Mouse (Mus musculus): Measurements from ENCODE around the gene Adgrl2. TPM values are rescaled to one million over a fixed set of nuclear protein-coding genes. Genes with fewer than 3 reads are reported as not detected.

Gene Adgrl2
- polyA plus RNA-seq, 1 experiment from 2014 or later, result 83.2 TPM

DNA sequence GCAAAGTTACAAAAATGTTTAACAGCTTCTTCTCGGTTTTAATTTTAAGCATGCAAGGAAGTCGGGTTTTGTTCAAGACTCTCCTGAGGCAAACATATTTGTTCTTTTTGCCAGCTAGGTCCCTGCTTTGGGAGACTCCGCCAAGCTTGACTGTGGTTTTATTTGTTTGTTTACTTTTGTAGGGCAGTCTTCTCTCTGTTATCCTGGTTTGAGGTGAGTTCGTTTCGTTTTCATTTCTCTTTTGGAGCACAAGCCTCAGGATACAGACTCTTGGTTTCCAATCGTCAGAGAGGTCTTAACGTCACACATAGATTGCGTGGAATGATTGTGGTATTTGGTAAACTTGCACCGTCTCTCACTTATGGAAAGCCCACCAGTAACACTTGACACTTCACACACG is 8.3 kb upstream of the Adgrl2 start:
- H3K4me1 ChIP-seq (ENCODE audit: insufficient read depth), result no peaks in the 10 kb centered on the region
- no peak overlapping the region for H3K27ac ChIP-seq (ENCODE audit: low read depth)
- H3K27me3 ChIP-seq (ENCODE audit: insufficient read depth, low read length), result no peaks in the 10 kb centered on the region
- no peaks in the 10 kb centered on the region for H3K9me3 ChIP-seq (ENCODE audit: low read depth, low read length)
- H3K36me3 ChIP-seq (ENCODE audit: insufficient read depth), result no peaks in the 10 kb centered on the region
- WGBS, result 35% methylated on average over 10 of the region's 10 CpGs
- DNase-seq (no peak), ATAC-seq (ENCODE audit: insufficient read depth) (no peak)
- TF ChIP-seq CTCF (IDR thresholded peaks at IDR 0.05; ENCODE audit: low read depth), result no peak
- H3K4me3 ChIP-seq (ENCODE audit: low read depth, low read length), result no peak overlapping the region
- H3K9ac ChIP-seq, result no peak overlapping the region
- no peak overlapping the region for H3K4me2 ChIP-seq

DNA sequence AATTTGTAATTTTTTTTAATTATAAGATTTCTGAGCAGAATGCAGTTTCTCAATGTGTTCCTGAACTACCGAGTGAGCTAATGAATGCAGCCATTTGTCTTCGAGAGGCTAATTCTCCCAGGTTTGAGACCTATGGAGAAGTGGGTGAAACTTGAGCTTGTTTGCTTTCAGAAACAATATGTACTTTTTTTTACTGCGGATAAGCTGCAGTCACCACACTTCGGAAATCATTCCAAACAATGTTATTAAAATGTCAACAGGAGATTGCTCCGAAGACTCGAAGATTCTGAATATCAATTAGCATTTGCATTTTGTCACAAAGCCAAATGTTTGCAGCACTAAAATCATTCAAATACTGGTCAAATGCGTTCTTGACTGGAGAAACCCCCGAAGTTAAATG is 701 bp upstream of the Adgrl2 start:
- peak; percentile 64 for DNase-seq
- no peak for ATAC-seq (ENCODE audit: insufficient read depth)
- WGBS, result 2% methylated on average over 8 of the region's 8 CpGs

DNA sequence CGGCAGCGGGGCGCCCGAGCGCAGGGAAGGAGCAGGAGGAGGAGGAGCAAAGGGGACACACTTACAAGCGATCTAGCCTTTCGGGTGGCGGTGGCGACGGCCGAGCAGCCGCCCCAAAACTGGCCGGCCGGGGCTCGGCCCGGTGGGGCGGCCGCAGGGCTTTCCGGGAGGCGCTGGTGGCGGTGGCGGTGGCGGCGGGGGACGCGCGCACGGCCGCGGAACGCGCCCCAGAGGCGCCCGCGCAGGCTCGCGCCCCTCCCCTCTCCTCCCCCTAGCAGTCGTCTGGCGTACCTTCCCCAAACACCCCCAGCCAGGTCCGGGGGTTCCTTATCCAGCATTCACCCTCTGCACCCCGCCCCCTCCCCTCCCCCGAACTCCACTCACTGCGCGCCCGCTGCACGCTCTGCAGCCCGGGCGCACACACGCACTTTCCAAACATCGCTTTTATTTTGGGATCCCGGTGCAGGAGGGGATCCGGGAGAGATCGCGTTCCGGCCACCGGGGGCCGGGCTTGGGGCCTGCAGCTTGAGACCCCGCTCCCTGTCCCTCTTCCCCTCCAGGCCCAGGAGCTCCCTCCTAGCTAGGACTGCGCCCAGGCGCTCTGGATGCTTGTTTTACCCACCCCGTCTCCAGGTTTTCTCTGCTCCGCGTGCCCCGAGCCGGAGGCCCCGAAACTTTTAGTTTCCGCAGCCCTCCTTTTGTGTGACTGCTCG is 381 bp downstream of the Adgrl2 start:
- no peaks in the 10 kb centered on the region for H3K36me3 ChIP-seq (ENCODE audit: insufficient read depth)
- peaks cover 6% of the 10 kb centered on the region for H3K4me1 ChIP-seq (ENCODE audit: insufficient read depth)
- no peaks in the 10 kb centered on the region for H3K27me3 ChIP-seq (ENCODE audit: insufficient read depth, low read length)
- peak; percentile 76 for ATAC-seq (ENCODE audit: insufficient read depth)
- DNase-seq, result peak; percentile 85
- WGBS, result under 1% methylated on average over 52 of the region's 68 CpGs
- no peaks in the 10 kb centered on the region for H3K9me3 ChIP-seq (ENCODE audit: low read depth, low read length)
- peak overlapping the region; percentile 92 for H3K4me3 ChIP-seq (ENCODE audit: low read depth, low read length)
- H3K4me2 ChIP-seq, result peak overlapping the region; percentile 84
- H3K27ac ChIP-seq (ENCODE audit: low read depth), result peak overlapping the region; percentile 100
- H3K9ac ChIP-seq, result peak overlapping the region; percentile 96
- TF ChIP-seq CTCF (IDR thresholded peaks at IDR 0.05; ENCODE audit: low read depth), result no peak; the same call in 1 of the 2 replicates

More for the DNA sequence above, 701 bp upstream of the Adgrl2 start:
- peak overlapping the region; percentile 84 for H3K4me2 ChIP-seq
- no peaks in the 10 kb centered on the region for H3K9me3 ChIP-seq (ENCODE audit: low read depth, low read length)
- peaks cover 4% of the 10 kb centered on the region; the same call in 1 of the 2 replicates for H3K4me1 ChIP-seq (ENCODE audit: insufficient read depth)
- no peaks in the 10 kb centered on the region for H3K36me3 ChIP-seq (ENCODE audit: insufficient read depth)
- peak overlapping the region; percentile 100 for H3K27ac ChIP-seq (ENCODE audit: low read depth)
- H3K27me3 ChIP-seq (ENCODE audit: insufficient read depth, low read length), result no peaks in the 10 kb centered on the region
- no peak for TF ChIP-seq CTCF (IDR thresholded peaks at IDR 0.05; ENCODE audit: low read depth)
- H3K9ac ChIP-seq, result peak overlapping the region; percentile 96
- H3K4me3 ChIP-seq (ENCODE audit: low read depth, low read length), result peak overlapping the region; percentile 92

DNA sequence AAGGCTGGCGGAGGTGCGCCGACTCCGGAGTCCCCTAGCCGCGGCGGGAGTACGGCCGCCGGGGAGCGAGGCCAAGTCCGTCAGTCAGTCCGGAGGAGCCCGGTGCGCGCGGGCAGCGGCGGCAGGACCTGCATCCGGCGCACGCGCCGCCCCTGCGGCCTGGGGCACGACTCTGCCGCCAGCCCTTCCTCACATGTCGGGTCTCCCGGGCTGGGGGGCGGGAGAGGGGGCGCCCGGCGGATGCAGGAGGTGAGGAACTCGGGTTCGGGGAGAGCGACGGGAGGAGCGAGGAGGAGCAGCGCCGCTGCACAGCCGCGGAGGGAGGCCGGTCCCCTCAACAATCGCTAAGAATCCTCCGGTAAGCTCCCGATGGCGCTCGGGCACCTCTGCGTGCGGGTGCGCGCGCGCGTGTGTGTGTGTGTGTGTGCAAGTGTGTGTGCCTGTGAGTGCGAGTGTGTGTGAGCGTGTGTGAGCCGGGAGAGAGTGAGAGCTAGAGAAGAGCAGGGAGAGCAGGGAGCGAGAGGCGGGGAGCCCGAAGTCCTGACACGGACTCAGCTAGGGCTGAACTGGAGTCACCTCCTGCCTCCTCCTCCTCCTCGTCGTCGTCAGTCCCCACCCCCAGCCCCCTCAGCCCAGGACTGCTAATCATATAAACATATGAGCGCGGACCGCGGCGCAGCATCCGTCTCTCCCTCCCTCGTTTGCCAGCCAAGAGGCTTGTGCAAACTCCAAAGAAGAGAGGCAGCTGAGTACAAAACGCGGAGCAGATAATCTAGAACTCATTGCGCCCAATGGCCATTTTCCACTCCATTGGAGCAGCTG is 1.1 kb downstream of the Adgrl2 start:
- DNase-seq (peak; percentile 94), ATAC-seq (ENCODE audit: insufficient read depth) (peak; percentile 91)
- Histone ChIP-seq H3K9me3 (ENCODE audit: low read depth, low read length) (no peaks in the 10 kb centered on the region), H3K4me1 (ENCODE audit: insufficient read depth) (peaks cover 9% of the 10 kb centered on the region), H3K27me3 (ENCODE audit: insufficient read depth, low read length) (no peaks in the 10 kb centered on the region), H3K4me2 (peak overlapping the region; percentile 84), H3K4me3 (ENCODE audit: low read depth, low read length) (peak overlapping the region; percentile 92), H3K27ac (ENCODE audit: low read depth) (peak overlapping the region; percentile 100), H3K9ac (peak overlapping the region; percentile 96), H3K36me3 (ENCODE audit: insufficient read depth) (no peaks in the 10 kb centered on the region)
- TF ChIP-seq CTCF (IDR thresholded peaks at IDR 0.05; ENCODE audit: low read depth), result no peak; the same call in 1 of the 2 replicates
- WGBS, result under 1% methylated on average over 72 of the region's 75 CpGs

DNA sequence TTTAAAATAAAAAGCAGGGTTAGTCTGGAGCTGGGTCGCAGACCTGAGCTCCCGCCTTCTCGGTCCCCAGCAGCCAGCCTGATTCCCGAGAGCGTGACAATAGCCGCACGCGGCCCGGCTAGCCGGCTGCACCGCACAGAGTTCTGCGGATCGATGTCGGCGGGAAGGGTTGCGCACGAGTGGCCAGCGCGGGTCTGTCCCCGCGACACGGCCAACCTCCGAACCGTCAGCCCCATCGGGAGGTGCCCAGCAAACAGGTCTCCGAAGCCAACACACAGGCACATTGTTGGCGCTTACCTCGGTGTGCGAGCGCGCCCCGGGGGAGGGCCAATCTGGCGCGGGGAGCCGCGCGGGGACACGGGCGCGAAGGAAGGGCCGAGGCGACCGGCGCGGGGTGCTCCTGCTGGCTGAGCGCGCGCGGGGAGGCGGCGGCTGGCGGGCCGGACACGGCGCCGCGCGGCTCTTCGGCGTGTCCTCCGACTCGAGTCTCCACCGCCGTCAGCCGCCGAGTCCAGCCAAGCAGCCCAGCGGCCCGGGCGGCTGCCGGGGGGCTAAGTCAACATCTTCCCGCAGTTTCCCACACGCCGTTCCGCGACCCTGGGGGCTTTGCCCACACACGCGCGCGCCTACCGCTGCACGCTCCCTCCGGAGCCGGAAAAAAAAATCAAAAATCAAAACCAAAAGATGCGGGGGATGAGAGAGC is 1.9 kb downstream of the Adgrl2 start:
- peak; percentile 59 for DNase-seq

DNA sequence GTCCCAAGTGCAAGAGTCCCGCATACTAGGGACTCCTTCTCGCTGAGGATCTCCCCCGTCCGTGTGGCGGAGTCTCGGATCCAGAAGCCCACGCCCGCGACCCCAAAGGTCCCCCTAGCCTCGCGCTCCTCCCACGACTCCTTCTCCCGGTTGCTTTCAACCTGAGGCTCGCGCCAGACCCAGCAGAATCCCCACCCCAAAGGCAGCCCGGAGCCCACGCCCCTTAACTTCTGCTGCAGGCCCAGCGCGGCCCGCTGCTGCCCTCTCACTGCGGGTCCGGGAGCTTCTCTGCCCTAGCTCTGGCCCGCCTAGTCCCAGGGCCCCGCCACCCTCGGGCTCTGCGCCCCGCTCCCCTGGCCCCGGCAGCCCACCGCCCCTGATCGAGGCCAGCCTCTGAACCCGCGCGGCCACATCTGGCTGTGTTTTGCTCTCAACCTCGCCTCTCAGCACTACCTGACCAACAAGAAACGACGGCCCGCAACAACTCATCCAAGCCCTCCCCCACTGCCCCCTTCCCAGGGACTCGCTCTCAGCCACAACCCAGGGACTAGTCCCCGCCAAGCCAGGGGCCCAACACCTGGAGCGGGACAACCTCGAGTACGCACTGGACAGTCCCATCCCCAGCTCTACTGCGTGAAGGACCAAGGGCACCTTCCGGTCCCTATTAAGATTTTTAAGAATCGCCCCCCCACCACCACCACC is 2.6 kb downstream of the Adgrl2 start:
- under 1% methylated on average over 45 of the region's 45 CpGs for whole genome bisulfite sequencing
- peaks cover 9% of the 10 kb centered on the region for H3K4me1 ChIP-seq (ENCODE audit: insufficient read depth)
- H3K27me3 ChIP-seq (ENCODE audit: insufficient read depth, low read length), result no peaks in the 10 kb centered on the region
- H3K9ac ChIP-seq, result peak overlapping the region; percentile 96
- H3K36me3 ChIP-seq (ENCODE audit: insufficient read depth), result no peaks in the 10 kb centered on the region
- no peaks in the 10 kb centered on the region for H3K9me3 ChIP-seq (ENCODE audit: low read depth, low read length)
- peak overlapping the region; percentile 100 for H3K27ac ChIP-seq (ENCODE audit: low read depth)
- H3K4me3 ChIP-seq (ENCODE audit: low read depth, low read length), result peak overlapping the region; percentile 92
- TF ChIP-seq CTCF (IDR thresholded peaks at IDR 0.05; ENCODE audit: low read depth), result peak; percentile 74
- H3K4me2 ChIP-seq, result peak overlapping the region; percentile 84
- ATAC-seq (ENCODE audit: insufficient read depth) (peak; percentile 55), DNase-seq (peak; percentile 93)

More for the DNA sequence above, 1.9 kb downstream of the Adgrl2 start:
- H3K4me2 ChIP-seq, result peak overlapping the region; percentile 84
- H3K4me3 ChIP-seq (ENCODE audit: low read depth, low read length), result peak overlapping the region; percentile 92
- no peaks in the 10 kb centered on the region for H3K9me3 ChIP-seq (ENCODE audit: low read depth, low read length)
- TF ChIP-seq CTCF (IDR thresholded peaks at IDR 0.05; ENCODE audit: low read depth), result no peak
- under 1% methylated on average over 68 of the region's 84 CpGs for WGBS
- no peak for ATAC-seq (ENCODE audit: insufficient read depth)
- H3K9ac ChIP-seq, result peak overlapping the region; percentile 96
- no peaks in the 10 kb centered on the region for H3K36me3 ChIP-seq (ENCODE audit: insufficient read depth)
- peaks cover 9% of the 10 kb centered on the region for H3K4me1 ChIP-seq (ENCODE audit: insufficient read depth)
- peak overlapping the region; percentile 100 for H3K27ac ChIP-seq (ENCODE audit: low read depth)
- no peaks in the 10 kb centered on the region for H3K27me3 ChIP-seq (ENCODE audit: insufficient read depth, low read length)
